Mouse (Mus musculus): ENCODE data around the gene Nub1.

The Nub1 gene

GRCm38 (mm10) chr5:24739141-24739753 is 53.9 kb downstream of the Nub1 start:
- peak; percentile 50 for DNase-seq (ENCODE audit: low read depth, low spot score)

GRCm38 (mm10) chr5:24741172-24741885 is 56.0 kb downstream of the Nub1 start:
- no peak for DNase-seq (ENCODE audit: low read depth, low spot score)

DNA sequence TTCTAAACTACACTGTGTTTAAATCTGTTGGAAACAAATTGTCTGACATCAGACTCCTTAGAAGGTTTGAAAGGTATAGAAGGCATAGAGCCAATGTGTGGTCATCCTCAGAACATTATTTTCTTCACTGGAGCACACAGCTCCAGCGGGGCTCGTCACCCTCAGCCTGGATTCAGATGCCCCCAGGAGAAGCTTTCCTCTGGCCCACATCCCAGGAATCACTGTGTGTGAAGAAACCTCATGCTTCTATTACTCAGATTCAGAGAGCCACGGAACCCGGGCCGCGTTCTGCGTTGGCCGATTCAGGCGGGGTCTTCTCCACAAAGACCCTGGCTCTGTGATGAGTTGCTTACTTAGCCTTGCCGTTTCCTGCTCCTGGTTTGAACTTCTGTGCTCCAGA is 58.6 kb downstream of the Nub1 start:
- DNase-seq (ENCODE audit: low read depth, low spot score): no peak

- DNase-seq (ENCODE audit: low read depth, low spot score): no peak
These were observed 62.2 kb downstream of the Nub1 start for GRCm38 (mm10) chr5:24747533-24747932.

- no peak for DNase-seq (ENCODE audit: low read depth, low spot score)
These were observed 64.4 kb downstream of the Nub1 start for GRCm38 (mm10) chr5:24749731-24750130.

- peak; percentile 93 for DNase-seq (ENCODE audit: low read depth, low spot score)
These were observed 65.3 kb downstream of the Nub1 start for GRCm38 (mm10) chr5:24750321-24751304.

GRCm38 (mm10) chr5:24751305-24752174 is 66.2 kb downstream of the Nub1 start:
- DNase-seq (ENCODE audit: low read depth, low spot score): peak; percentile 82

- no peak for DNase-seq (ENCODE audit: low read depth, low spot score)
These were observed 66.8 kb downstream of the Nub1 start for GRCm38 (mm10) chr5:24752175-24752498.

- DNase-seq (ENCODE audit: low read depth, low spot score): no peak
These were observed 71.6 kb downstream of the Nub1 start for GRCm38 (mm10) chr5:24756931-24757330.

GRCm38 (mm10) chr5:24757816-24758215 is 72.5 kb downstream of the Nub1 start, which contains the start of gene Crygn:
Crygn (minus strand) TSS chr5:24758008.
- DNase-seq (ENCODE audit: low read depth, low spot score): no peak
